Mouse (Mus musculus): ENCODE measurements at regions not wholly inside any gene's neighbourhood (a gene's known extent, or its start where the extent isn't known, plus 50 kb on each side); places are given as distances from the start of the nearest gene placed in this dataset.

- no peak for DNase-seq (ENCODE audit: extremely low spot score in 1 of 2, low spot score in 1 of 2)
Measured at GRCm38 (mm10) chr15:63205150-63205549, 639.8 kb downstream of the Gsdmc2 start.

- no peak for DNase-seq (ENCODE audit: extremely low spot score in 1 of 2, low spot score in 1 of 2)
Measured at GRCm38 (mm10) chr15:63195031-63195430, 649.9 kb downstream of the Gsdmc2 start.

GRCm38 (mm10) chr15:63194492-63194797 is 650.5 kb downstream of the Gsdmc2 start:
- no peak for DNase-seq (ENCODE audit: extremely low spot score in 1 of 2, low spot score in 1 of 2)

- DNase-seq (ENCODE audit: extremely low spot score in 1 of 2, low spot score in 1 of 2) = no peak
Measured at GRCm38 (mm10) chr15:63193617-63194491, 651.1 kb downstream of the Gsdmc2 start.

- DNase-seq (ENCODE audit: extremely low spot score in 1 of 2, low spot score in 1 of 2) = no peak
Measured at GRCm38 (mm10) chr15:63191731-63192130, 653.2 kb downstream of the Gsdmc2 start.

- DNase-seq (ENCODE audit: extremely low spot score in 1 of 2, low spot score in 1 of 2) = no peak
Measured at GRCm38 (mm10) chr15:63190086-63190485, 654.9 kb downstream of the Gsdmc2 start.

GRCm38 (mm10) chr15:63171003-63171402 is 674.0 kb downstream of the Gsdmc2 start:
- DNase-seq (ENCODE audit: extremely low spot score in 1 of 2, low spot score in 1 of 2) = no peak

GRCm38 (mm10) chr15:63170171-63170570 is 674.8 kb downstream of the Gsdmc2 start:
- DNase-seq (ENCODE audit: extremely low spot score in 1 of 2, low spot score in 1 of 2) = no peak

GRCm38 (mm10) chr15:63166411-63166810 is 678.6 kb downstream of the Gsdmc2 start:
- no peak for DNase-seq (ENCODE audit: extremely low spot score in 1 of 2, low spot score in 1 of 2)

GRCm38 (mm10) chr15:63163550-63164279 is 681.3 kb downstream of the Gsdmc2 start:
- peak in 1 of 2 experiments; percentile 6 for DNase-seq (ENCODE audit: extremely low spot score in 1 of 2, low spot score in 1 of 2)

- peak in 1 of 2 experiments; percentile 13 for DNase-seq (ENCODE audit: extremely low spot score in 1 of 2, low spot score in 1 of 2)
Measured at GRCm38 (mm10) chr15:63162881-63163549, 682.0 kb downstream of the Gsdmc2 start.

- DNase-seq (ENCODE audit: extremely low spot score in 1 of 2, low spot score in 1 of 2) = no peak
Measured at GRCm38 (mm10) chr15:63123123-63123688, 721.8 kb downstream of the Gsdmc2 start.

GRCm38 (mm10) chr15:63112918-63113317 is 732.1 kb downstream of the Gsdmc2 start:
- no peak for DNase-seq (ENCODE audit: extremely low spot score in 1 of 2, low spot score in 1 of 2)

- no peak for DNase-seq (ENCODE audit: extremely low spot score in 1 of 2, low spot score in 1 of 2)
Measured at GRCm38 (mm10) chr15:63100093-63100492, 744.9 kb downstream of the Gsdmc2 start.

- DNase-seq (ENCODE audit: extremely low spot score in 1 of 2, low spot score in 1 of 2) = peak in 1 of 2 experiments; percentile 5
Measured at GRCm38 (mm10) chr15:63081972-63082371, 763.0 kb downstream of the Gsdmc2 start.

GRCm38 (mm10) chr15:63079825-63080224 is 765.2 kb downstream of the Gsdmc2 start:
- no peak for DNase-seq (ENCODE audit: extremely low spot score in 1 of 2, low spot score in 1 of 2)

GRCm38 (mm10) chr15:63071921-63072320 is 773.1 kb downstream of the Gsdmc2 start:
- DNase-seq (ENCODE audit: extremely low spot score in 1 of 2, low spot score in 1 of 2) = no peak

GRCm38 (mm10) chr15:63067126-63067525 is 777.9 kb downstream of the Gsdmc2 start:
- no peak for DNase-seq (ENCODE audit: extremely low spot score in 1 of 2, low spot score in 1 of 2)

- no peak for DNase-seq (ENCODE audit: extremely low spot score in 1 of 2, low spot score in 1 of 2)
Measured at GRCm38 (mm10) chr15:63066020-63066439, 778.9 kb downstream of the Gsdmc2 start.

GRCm38 (mm10) chr15:63061891-63062290 is 783.1 kb downstream of the Gsdmc2 start:
- no peak for DNase-seq (ENCODE audit: extremely low spot score in 1 of 2, low spot score in 1 of 2)

GRCm38 (mm10) chr15:63060826-63061225 is 784.2 kb downstream of the Gsdmc2 start:
- no peak for DNase-seq (ENCODE audit: extremely low spot score in 1 of 2, low spot score in 1 of 2)
